Mouse (Mus musculus): Measurements from ENCODE around the gene Pon3.

The Pon3 gene

DNA sequence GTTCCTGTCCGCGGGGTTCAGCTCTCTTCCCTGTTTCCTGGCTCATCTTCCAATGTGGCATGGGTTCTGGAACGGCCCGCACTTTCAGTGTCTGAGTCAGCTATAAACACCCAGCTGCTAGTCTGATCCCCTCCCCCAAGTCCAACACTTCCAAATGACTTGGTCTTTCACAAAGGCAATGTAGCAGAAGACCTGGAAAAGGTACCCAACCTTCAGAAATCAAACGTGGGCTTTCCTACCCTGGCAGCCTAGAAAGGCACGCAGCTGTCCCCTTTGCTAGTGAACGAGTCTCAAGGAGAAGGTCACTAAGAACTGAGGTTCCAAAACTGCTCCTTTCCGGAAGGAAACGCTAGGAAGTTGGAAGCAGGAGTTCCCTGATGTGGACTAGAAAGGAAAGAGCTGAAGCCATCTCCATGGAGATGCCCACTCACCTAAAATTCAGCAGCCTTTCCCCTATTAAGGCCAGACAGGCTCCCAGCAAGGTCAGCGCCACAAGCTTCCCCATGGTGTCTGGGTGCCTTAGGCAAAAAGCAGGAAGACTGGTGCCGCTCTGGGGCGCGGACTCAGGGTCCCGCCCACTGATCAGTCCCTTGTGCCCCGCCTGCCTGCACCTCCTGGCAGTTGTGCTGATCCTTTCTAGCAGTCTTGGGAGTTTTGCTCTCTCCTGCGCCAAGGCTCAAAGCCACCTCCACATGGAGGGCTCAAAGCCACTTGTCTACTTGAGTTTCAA, at the start of gene Pon3:
Gene Pon3, minus strand, starts transcription at position 565 of the 730 bp plus-strand sequence.
- DNase-seq = no peak

- DNase-seq = no peak
Measured at GRCm38 (mm10) chr6:5304956-5305355, 48.9 kb upstream of the Pon3 start.

GRCm38 (mm10) chr6:5300629-5301028, 44.5 kb upstream of the Pon3 start:
- no peak for DNase-seq

GRCm38 (mm10) chr6:5299561-5299960, 43.5 kb upstream of the Pon3 start:
- DNase-seq = no peak

DNA sequence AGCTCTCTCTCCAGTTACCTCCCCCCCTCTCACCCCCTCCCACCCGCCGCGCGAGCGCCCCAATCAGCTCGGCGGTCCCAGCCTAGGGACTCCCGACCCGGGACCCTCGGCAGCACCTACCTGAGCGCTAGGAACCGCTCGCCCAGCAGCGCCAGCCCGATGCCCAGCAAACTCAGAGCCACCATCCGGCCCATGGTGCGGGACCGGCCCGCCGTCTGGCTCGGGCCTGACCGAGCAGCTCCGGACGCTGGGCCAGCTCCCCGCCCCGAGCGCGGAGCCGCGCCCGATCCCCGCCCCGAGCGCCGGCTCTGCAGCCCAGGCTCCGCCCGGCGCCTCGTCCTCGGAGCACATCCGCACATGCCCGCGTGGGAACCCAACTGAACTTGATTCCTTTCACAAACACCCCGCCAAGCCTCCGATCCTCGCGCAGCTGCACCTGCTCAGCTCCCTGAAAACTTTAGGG, 42.0 kb upstream of the Pon3 start, which contains the start of gene Pon2:
Gene Pon2, minus strand, starts transcription at position 364 of the 463 bp plus-strand sequence.
- DNase-seq = peak; percentile 52

DNA sequence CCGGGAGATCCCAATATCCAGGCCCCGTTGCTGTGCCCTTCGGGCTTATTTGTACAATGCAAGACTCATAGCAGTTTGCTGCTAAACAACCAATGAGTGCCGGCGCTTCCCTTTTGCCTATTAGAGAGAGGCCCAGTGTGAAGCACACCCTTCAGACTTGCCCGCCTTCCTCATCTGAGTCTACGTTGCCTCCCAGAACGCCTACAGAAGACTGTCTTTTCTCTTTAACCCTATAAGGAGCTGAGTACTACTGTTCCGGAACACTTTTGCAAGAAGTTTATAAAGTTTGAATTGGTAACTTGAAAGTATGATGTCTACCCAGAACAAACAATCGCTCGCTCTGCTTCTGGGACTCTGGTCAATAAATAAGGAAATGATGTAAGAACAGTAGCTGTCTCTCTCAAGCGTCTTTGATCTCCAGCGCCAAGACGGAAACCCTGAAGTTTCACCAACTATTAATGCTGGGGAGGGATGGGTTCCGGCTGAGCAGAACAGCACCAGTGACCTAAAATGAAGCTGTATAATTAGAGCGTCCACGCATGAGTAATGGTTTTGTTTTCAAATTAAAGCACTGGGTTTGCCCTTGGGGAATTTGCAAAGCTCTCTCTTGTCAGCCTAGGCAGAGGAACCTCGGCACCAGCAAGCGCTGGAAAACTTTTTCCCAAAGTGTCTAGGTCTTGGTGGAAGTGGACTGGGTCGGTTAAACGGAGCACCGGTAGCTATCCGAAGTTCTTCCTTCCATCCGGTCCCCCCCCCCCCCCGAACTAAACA, 41.4 kb upstream of the Pon3 start:
- DNase-seq = no peak

DNA sequence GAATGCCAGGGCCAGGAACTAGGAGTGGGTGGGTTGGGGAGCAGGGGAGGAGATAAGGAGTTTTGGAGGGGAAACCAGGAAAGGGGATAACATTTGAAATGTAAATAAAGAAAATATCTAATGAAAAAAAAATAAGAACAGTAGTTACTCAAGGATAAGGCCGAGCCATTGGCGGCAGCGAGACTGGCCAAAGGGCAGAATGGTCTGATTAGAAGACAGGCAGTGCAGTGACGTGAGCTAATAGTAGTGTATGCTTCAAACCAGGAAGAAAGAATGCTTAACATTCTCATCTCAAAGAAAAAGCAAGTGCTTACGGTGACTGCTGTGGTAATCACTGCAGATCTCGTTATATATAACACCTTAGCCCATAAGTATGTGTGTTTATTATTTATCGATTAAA, 40.0 kb upstream of the Pon3 start:
- DNase-seq = no peak

GRCm38 (mm10) chr6:5294659-5295449, 38.8 kb upstream of the Pon3 start:
- DNase-seq = no peak

GRCm38 (mm10) chr6:5292841-5293240, 36.8 kb upstream of the Pon3 start:
- DNase-seq = no peak

DNA sequence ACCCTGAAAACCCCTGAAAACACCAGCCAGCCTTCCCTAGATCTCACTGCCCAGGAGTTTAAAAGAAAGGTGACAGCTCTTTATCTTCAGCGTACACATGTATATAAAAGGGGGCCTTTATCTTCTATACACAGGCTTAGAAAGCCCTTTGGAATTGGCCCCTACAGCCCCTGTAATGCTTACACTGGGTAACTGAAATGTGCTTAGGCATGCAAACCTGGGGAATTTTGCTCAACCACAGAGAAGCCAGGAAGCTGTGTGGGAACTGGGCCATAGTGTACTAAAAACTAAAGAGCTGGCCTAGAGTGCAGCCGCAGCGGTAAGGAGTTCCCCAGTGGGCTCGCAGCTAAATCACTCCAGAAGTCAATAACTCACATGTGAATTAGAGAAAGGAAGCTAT, 35.4 kb upstream of the Pon3 start:
- DNase-seq = no peak

GRCm38 (mm10) chr6:5287919-5288318, 31.8 kb upstream of the Pon3 start:
- no peak for DNase-seq

DNA sequence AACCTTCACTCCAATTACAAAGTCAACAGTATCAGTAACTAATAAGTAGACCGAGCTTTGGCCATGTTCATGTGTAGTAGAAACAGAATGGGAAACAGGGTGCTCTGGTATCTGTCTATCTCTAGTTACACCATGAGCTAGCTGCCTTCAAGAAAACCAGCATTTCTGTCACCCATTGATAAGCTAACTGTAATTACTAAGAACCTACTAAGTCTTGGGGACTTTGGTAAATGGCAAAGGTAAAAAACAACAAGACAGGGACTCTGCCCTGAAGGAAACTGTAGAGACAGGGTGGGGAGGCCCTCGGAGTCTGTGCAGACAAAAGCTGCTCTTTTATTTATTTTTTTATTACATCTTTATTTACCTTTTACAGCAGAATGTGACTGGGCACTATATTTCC, 31.3 kb upstream of the Pon3 start:
- no peak for DNase-seq

GRCm38 (mm10) chr6:5282418-5282817, 26.3 kb upstream of the Pon3 start:
- DNase-seq = no peak

GRCm38 (mm10) chr6:5280576-5281305, 24.7 kb upstream of the Pon3 start:
- no peak for DNase-seq

DNA sequence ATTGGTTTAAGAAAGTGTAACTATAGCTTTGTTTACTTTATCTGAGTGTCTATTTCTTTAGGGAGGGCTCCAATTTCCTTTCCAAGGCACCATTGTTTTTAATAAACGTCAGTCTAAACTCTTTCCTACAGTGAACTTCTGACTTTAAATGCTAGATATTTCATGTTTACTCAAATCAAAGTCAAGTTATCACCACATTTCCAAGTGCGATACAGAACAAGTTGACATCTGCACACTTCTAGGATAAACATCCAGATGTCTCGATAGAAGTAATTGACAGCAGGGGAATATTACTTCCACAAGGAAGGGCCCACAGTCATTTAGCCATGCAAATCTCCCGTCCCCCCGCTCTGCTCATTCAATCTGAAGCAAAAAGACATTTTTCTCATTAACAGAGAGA, 21.9 kb upstream of the Pon3 start:
- DNase-seq = no peak

GRCm38 (mm10) chr6:5269641-5270040, 13.6 kb upstream of the Pon3 start:
- no peak for DNase-seq

DNA sequence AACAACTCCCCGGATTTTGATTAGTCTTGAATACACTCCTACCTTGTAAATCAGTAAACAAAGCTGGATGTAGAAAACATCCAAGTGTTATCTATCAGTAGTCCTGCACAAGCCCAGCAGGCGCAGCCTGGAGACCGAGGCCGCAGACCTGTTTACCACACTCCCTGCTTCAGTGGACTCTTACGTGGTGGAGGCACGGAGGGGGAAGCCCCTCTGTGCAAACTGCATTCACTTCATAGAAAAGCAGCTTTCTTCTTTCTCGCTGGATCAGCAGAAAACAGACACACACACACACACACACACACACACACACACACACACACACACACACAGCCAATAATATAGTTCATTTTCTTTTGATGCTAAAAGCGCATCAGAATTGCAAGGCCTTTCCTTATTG, 8.7 kb upstream of the Pon3 start:
- no peak for DNase-seq

DNA sequence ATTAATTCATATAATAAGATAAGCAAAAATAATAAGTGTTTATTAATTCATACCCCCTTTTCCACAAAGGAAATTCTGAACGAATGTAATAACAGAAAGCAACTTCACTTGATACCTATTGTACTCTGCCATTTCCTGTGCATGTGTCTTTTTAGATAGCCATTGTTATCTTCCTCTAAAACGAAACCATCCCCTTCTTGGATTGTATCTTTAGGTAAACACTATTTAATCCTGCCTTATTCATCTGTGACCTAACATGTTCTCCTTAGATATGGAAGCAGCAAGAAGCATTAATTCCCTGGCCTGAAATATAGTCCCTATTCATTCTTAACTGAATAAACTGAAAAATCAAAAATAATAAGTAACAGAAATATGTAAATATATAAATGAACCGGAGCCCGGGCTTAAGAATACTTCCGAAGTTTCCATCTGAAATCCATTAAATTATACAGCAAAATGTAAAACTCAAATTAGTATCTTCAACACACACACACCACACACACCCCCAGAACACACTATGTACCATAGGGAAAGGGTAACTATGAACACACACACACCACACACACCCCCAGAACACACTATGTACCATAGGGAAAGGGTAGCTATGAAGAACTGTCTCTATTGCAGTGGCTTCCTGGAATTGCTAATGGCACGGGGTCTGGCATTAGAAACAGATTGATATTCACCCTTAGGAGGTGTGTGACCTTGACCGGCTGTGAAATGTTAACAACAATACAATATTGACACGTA, 7.3 kb upstream of the Pon3 start:
- DNase-seq = no peak

DNA sequence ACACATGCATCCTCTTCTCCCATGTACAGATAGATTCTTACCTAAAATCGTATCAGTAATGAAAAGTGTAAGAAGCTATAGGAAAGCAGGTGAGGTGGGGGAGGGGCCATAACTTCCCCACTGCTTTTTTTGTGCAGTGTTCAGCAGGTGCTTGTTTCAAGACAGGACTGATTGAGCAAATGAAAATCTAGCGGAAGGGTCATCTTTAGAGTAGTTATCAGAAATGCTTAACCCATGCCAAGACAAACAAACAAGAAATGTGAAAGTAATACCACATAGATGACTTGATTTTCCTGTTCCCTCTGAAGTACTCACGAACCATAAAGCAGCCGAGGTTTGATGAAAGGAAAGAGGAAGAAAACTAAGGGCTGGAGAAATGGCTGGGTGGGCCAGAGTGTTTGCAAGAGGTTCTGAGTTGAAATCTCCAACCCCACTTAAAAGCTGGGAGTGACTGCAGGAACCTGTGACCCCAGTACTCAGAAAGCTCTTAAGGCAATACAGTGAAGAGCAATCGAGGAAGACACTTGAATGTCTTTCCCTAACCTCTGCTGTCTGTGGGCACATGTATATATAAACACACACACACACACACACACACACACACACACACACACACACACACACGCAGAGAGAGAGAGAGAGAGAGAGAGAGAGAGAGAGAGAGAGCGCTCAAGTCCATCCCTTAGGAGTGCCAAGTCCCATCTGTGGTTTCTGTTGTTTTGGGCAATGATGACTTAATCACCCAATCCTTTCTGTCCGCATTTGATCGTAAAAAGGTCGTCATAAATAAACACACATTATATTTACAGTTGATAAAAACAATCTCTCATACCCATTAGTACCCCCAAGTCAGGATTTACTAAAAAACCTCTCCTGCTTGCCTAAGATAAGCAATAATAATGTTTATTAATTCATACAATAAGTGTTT, 6.5 kb upstream of the Pon3 start:
- DNase-seq = no peak

DNA sequence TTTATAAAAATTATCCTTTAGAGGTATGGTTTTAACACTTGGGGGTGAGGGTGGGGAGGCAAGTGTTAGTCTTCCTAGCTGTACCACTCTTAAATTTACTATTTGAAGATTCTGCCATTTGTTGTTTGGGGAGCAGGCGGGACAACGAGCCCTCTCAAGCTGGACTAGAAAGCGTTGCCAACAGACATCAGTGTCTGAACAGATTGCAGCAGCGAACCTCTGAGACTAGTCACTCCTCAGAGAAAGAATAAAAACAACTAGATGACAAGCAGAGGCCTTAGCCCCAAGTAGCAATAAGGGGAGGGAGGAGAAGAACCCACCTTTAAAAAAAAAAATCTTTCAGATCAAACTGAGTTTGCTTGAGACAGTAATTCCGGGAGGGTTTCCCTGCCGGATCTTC, 795 bp downstream of the Pon3 start:
- no peak for DNase-seq

DNA sequence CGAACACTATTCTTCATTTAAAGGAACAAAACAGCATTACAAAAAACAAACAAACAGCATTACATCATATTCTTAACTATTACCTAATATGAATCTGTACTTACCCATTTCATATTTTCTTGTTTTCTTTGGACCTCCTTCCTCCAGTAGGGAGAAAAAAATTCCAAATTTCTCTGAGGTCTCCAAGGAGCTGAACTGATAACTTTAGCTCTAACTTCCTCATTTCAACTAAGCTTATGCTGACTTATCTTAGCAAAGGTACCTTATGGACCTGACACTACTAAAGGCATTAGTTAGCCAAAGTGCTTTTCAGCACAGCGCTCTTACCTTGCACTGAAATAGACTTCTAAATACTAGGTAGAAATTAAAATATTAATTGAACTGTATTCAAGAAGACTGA, 1.2 kb downstream of the Pon3 start:
- DNase-seq = no peak
